Mouse (Mus musculus) megakaryocyte, adult 5-6 weeks (primary cell): Measurements from ENCODE around the gene Rnf152. TPM values are rescaled to one million over a fixed set of nuclear protein-coding genes. Genes with fewer than 3 reads are reported as not detected.

Experiments used
- ATAC-seq: 2 replicates; pipeline ENCODE4 v1.8.0; 2016; ENCODE audit warnings: mild to moderate bottlenecking, inconsistent platforms; ENCODE audit not compliant: poor library complexity, severe bottlenecking
- total RNA-seq, 2 experiments: library from RNA; stranded (forward) in 1 of 2; stranded (reverse) in 1 of 2; fragments of 153-499, 151-499 nt in 1 of 2; fragments of 221-1000, 200-1000 nt in 1 of 2; gene quantifications; 2 replicates each; pipeline versions ENCODE4 v1.2.3 to v1.2.4; 2015 to 2017

The Rnf152 gene
- total RNA-seq, 2 experiments from 2014 or later = 0.04 TPM; not detected in 1

DNA sequence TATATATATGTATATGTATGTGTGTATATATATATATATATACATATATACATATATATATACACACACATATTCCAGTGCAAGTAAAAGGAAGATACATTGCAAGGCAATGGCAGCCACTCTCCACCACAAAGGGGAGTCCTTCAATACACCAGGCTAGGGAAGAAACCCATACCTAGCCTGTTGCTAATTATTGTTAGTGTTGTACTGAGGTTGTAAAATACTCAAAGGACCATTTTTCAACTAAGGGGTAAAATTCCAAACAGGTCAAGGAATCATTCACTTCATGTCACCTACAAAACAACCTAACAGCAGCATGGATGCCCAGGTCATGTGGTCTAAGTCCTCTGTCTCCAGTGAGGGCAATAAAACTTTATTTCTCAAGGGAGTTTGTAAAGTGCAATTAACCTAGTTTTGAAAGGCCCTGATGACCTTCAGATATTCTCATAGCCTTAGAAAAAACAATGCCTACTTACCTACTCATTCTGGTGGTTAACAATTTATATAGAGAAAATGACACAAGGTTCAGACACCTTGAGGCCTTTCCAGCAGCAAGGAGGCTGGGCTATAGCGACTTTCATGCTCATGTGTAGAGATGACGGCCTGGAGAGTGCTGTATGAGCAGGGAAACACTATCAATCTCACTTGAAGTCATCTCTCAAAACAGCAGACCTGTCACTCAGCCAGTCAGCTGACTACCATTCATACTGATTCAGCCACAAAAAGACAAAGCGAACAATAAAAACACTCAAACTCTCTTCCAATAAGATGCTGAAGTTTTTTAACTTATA, 42.3 kb downstream of the Rnf152 start:
- ATAC-seq = no peak

DNA sequence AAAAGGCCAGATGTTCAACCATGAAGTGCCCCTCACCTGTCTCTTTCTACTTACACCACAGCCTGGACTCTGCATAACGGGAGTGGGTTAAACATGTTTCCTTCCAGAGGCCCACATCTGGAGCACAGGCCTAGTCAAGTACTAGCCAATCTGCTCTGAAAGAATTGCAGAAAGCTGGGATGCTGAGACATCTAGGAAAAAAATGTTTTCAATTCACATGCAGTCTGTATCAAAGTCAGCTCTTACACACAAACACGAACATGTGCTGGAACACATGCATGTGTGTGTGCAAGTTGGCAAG, 44.0 kb downstream of the Rnf152 start:
- ATAC-seq = no peak

DNA sequence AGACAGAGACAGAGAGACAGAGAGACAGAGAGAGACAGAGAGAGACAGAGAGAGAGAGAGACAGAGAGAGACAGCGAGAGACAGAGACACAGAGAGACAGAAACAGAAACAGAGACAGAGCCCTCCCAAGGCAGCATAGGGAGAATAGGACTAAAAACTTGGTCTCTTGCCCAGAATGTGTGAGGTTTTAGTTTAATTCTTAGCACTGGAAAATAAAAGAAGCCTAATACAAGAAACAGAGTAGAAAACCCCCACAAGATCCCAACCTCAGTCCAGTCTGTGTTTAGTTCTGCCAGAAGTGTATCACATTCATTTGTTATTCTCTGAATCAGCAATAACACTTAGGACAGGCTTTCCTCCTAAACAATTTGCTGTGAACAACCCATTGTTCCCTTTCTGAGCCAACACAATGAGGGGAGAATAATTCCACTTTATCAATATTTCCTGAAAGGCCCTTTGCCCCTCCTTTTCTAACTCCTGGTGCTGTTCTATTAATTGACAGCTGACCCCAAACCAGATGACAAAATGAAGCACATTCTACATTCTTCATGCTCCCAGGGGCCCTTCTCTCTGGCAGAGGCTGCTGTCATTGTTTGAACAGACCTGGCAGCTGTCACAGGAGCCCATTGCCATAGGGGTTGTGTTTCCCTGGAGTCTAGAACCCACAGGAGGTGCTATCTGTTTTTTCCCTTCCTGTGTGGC, 44.5 kb downstream of the Rnf152 start:
- no peak for ATAC-seq

DNA sequence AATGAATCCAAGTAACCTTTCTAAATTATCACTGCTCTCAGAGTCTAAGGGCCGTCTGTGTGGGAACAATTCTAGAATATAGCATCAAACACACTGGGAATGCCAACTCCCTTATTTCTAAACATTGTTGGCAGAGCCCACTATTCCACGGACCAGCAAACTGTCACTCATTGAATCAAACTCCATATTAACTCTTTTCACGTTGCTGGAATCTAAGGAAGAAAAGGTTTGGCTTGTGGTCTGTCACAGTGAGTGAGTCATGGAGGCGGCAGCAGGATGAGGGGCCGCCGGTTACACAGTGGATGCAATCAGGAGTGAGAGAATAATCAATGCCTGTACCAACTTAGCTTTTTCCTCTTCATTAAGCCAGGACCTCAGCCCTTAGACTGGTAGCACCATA, 54.3 kb downstream of the Rnf152 start:
- no peak for ATAC-seq

DNA sequence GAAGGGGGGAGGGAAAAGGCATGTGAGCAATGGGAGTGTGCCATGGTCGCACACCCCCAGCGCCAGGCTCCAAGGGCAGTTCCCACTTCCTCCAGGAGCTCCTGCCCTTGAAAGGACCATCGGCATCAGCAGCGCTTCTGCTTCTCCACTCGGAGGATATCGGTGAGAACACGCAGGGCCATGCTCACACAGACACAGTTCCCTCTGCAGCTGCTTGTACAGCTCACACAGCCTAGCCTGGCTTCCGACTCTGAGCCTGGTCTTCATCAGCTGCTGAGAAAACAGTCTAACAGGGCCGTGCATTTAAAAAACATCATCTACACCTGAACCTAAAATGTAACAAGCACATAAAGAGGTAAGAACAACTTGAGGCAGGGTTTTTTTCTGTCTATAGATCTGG, 54.7 kb downstream of the Rnf152 start:
- no peak for ATAC-seq

DNA sequence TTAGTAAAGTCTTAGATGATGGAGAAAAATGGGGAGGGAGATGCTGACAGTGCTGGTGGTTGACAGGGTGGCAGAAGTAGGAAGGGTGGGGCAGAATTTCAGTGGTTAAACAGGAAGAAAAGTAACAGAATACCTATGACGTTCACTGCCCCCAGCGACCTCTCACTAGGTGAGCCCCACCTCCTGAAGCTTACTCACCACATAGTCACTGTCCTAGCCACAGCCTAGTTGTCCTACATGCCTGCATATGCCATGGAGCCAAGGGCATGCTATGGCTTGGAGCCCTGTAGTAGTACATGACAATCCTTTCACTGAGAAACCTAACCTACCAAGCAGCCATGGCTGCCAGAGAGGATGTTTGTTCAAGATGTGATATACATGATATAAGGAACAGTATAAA, 64.7 kb downstream of the Rnf152 start:
- ATAC-seq = peak; percentile 47

DNA sequence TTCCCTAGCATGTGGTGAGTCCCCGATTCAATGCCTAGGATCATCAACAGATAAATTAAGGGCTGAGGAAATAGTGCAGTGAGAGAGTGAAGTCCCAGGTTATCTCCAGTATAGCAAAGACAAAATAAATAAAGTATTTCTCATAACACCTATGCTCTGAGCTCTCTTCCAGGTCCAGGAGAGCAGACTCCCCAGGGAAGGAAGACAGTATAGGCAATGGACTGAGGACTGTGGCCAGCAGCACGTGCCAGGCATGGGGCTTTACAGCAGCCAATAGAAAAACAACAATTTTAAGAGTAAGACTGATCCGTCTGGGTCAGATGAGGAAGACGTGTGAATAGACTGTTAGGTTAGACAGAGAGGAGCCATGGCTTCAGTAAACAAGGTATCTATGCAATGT, 69.0 kb downstream of the Rnf152 start:
- no peak for ATAC-seq

DNA sequence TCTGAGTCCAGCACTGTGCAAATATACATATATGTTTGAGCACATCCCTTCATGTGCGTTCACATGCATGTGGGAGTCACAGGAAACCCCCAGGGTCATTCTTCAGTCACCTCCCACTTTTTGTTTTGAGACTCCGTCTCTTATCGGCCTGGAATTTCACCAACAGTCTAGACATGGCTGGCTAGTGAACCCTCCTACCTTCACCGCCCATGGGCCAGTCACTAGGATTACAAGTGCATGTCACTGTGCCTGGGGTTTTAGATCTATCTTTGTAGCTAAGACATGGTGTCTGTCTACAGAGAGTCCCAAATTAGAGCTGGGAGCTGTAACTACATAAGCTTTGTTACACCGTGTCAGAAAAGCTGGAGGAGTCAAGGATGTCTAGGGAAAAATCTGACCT, 69.6 kb downstream of the Rnf152 start:
- no peak for ATAC-seq

DNA sequence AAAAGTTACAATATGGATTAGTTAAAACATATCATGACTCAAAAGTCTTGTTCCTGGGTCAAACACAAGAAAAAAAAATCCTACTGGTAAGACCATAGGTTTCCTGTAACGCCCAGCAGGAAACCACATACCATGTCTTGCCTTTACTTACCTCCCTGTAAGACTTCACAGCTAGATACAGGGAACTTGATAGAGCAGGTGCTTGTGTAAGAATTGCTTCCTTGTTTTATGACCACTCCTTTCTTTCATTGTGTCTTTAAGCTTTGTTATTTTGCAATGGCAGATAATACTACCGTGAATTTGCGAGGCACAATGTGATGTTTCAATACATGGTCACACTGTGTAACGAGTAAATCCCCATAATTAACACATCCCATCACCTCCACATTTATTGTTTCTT, 71.5 kb downstream of the Rnf152 start:
- ATAC-seq = peak; percentile 75

DNA sequence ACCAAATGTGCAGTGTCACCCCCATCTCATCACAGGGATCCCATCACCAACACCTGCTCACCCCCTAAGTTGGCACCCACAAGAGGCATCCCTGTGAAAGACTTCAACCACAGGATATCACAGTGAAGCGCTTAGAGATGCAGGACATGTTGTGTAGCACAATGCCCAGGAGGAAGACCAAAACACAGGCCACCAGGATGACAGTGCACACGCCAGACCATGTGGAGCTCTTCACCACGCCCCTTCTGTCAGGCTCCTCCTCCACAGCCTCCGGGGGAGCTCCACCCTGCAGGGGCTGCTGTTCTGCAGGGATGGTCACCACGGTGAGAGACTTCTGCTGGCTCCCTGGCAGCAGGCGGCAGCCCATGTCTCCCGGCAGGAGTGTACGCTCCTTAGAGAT, 72.4 kb downstream of the Rnf152 start:
- no peak for ATAC-seq

DNA sequence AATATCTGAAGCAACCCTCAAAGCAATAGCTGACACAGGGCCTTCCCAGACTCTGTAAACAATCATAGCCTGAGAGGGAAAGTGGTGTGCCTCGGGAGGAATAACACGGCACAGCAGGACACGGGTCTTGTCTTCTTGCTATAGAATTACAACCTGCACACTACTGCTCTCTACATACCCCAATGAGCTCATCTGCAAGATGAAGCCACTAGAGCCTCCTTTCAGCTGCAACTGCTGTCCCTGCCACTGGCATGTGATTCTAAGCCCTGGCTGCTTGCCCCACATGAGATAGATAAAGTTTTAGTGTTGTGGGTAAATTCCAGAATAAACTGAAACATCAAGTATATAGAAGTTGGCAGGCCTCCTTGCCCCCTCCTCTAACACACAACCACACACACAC, 75.2 kb downstream of the Rnf152 start:
- no peak for ATAC-seq

DNA sequence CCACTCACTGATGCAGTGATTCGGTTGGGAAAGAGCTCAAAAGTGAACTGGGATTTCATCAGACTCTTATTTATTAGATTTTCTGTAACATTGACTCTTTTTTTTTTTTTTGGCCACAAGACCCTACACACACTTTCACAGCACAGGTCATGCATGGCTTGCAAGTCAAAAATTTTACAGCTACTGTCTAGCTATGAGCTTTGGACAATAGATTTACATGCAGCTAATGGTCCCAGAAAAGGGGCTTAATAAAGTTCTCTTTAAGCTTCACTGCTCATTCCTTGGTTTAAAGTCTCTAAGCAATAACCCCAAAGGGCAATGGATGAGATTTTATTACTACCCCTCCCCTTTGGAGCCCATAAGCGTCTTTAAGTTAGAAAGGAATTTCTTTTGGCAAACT, 76.3 kb downstream of the Rnf152 start:
- no peak for ATAC-seq

DNA sequence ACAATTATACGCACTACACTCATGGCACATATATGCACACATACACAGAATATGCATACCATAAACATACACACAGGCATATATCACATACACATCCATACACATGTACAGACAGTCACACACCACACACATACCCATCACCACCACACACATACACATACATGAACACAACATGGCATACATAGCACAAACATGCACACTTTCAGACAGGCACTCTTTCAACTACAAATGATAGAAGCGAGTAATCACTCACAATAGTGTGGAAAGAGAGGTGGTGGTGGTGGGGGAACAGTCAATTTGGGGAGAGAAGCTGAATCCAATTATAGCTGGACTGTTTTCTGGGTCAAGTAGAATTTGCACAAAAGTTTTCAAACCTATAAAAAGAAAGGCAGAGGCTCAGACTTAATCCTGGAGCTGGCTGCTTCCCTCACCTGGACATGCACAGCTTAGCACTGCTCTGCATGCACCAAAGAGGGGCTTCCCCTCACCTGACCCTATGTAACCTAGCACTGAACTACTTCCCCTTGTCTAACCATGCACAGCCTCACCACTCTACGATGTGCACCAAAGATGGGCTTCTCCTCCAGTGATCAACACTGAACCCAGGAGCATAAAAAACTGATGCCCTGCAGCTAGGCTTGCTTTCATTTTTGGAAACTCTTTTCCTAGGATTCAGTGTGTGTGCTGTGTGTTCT, 81.9 kb downstream of the Rnf152 start:
- ATAC-seq = no peak

DNA sequence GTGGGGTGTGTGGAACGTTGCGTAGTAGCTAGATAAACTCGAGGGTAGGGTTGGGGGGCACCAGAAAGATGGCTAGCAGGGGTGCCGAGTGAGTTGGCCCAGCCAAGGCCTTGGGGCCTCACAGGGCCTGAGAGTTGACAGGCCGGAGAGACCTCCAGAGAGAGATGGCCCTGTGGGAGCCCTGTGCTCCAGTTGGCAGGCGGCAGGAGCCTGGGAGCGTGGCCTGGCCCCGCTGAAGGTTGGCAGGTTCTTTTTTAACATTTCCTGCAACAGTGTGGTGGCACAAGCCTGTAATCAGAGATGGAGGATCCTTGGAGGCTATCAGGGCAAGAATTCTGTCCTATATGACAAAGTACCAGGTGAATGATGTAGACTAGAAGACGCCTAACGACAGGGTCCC, 85.4 kb downstream of the Rnf152 start:
- ATAC-seq = no peak

DNA sequence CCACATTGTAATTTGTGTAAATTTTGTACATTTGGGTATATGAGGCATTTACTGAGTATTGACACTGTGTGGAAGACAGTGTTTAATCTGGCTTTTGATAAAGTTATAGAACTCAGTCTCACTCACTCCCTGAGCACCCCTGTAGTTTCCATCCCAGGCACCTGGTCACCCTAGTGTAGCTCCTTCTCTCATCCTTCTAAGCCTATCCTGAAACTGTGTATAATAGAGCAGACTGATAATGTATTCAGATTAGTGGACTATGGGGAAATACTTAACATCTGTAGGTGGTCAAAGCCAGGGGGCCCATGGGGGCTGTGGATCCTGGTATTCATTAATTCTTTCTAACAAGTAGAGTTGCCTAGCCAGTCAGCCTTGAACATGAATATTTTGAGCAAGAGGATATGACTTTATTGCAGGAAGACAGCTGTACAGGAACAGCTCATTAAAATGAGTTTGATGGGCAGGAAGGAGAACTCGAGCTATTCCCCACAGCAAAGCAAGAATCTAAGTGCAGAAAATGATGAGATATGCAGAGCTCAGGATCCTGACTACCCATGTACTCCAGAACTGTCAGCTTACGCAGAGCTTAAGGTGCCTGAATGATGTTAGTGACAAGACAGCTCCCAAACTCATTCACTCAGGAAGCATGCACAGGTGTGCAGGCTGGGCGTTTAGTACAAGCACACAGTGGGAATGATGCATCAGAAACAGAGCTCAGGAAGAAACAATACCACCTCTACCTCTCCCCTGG, 93.1 kb downstream of the Rnf152 start:
- ATAC-seq = no peak

DNA sequence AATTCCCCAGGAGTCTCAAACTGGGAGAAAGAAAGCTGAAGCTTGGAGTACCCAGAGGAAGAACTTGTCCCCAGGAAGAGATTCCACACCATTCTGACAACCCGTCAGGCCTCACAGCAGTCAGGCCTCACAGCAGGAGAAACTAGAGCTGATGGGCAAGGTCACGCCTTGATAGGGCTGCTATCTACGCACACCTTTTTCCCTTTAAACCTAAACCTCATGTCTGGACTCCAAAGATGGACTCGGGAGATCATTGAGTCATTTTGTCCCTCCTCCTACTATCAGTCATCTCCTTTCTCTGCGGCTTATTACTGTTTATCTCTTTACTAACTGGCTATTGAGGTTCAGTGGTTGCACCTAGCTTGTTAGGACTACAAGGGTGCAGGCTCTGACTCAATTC, 96.3 kb downstream of the Rnf152 start:
- no peak for ATAC-seq

DNA sequence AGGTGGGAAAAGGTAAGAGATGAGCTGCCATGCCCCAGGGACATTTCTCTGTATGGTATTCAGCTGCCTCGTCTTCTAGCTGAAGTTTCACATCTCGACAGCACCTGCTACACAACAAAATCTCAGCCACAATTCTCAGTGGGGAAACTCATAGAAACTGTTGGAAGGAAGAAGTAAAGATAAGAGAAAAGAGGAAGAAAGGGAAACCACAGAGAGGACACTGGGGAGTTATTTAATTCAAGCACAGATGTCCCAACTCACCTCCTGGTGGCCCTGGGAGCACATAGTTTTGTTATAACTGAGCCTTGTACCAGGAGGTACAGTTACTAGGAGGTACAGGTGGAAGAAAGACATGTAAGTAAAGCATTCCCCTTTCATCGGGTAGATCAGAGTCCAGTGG, 99.3 kb downstream of the Rnf152 start:
- peak; percentile 71 for ATAC-seq

DNA sequence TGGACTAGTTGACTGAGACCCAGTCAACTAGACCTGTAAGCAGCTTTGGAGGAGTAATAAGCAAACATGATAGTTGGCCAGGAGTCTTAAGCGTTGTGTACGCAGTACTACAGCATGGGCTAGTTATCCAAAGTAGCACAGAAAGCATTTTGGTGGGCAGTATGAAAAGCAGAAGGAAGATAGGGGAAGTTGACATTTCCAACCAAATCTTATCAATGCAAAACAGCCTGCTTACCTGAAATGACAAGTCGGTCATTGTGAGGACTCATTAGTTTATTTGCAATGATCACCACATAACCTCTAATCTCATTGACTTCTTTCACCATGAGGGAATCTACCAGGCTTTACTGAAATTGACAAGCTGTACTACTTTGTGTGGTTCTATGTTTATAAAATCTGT, 107.3 kb downstream of the Rnf152 start:
- ATAC-seq = no peak

DNA sequence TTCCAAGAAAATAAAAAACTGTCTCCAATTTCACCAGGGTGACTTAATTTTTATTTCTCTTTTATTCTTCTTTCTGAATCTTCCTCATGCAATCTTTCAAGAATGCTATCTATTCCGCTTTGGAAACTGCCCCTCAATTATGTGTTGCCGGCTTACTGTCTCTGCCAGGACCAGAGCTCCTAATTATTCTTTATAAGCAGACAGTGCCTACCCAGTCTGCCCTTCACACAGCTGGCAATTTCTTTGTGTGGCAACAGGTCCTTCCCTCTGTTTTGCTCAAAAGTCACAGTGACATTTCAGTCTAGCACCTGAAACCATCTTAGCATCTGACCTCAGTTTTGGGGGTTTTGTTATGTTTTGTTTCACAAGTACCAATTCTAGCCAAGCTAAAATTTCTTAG, 109.9 kb downstream of the Rnf152 start:
- no peak for ATAC-seq

DNA sequence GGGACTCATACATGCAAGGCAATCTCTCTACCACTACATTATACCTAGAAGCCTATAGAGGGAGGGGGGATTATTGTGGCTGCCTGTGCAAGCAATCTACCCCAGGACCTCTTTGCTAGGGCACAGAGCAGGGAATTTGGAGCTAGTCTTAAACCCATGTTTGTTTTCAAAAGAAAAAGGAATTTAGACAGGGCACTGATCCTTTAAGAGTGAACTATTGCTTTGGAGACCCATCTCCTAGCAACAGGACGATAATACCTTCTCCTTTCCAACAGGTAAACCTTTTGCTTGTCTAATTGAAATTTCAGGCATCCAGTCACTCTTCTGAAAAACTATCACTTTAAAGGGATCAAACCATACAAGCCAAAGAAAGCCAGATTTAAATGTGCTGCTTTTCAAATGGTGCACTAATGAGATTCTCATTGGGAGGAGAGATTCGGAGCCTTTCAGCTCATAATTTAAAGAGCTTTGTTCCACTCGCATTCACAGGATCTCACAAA, 110.4 kb downstream of the Rnf152 start:
- ATAC-seq = no peak
